Mouse (Mus musculus): ENCODE results near the gene Kcnj14. TPM values are rescaled to one million over a fixed set of nuclear protein-coding genes. Genes with fewer than 3 reads are reported as not detected.

The Kcnj14 gene
- total and polyA plus RNA-seq, 3 experiments, result 0.39 to 1.3 TPM; not detected in 1

DNA sequence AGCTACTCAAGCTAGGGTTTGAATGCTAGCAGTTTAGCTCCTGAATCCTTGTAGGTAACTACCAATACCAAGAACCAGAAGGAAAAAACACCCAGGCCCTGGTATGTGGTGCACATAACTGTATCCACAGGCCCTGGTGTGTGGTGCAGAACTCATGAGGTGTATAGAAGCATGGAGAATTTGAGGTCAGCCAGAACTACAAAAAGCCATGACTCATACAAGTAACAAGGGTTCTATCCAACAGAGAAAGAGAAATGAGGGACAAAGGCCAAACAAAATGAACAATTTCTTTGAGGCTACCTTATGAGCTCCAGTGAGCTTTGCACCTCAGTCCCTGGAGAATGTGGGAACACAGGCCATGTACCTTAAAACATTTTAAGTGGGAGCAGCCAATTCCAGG is 3.7 kb downstream of the Kcnj14 start:
- DNase-seq (ENCODE audit: low read depth, low spot score), result no peak
- peaks cover 0 to 4% of the 10 kb centered on the region in 2 experiments; a peak in 2 of 4 replicates for H3K36me3 ChIP-seq (ENCODE audit: control insufficient read depth in 1 of 2, insufficient read depth in 2 of 2, low read length in 2 of 2)

DNA sequence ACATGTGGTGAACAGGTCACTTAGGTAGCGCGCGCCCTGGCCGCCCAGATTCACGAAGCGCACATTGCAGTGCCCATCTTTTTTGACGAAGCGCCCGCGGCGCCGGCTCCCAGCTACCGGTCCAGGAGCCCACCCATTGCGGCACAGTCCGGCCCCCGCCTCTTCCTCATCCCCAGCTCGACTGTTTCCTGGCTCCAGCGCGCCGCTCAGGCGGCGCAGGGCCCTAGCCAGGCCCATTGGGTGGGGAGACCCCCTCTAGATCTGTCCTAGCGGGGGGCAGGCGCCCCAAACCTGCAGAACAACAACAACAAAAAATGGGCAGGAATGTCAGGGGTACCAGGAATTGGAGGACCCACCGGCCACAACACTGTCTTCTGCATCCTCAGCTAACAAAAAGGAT is 4.7 kb downstream of the Kcnj14 start:
- Histone ChIP-seq H3K9me3 (replicated peaks; ENCODE audit: insufficient read depth, low read length) (no peaks in the 10 kb centered on the region), H3K9ac (ENCODE audit: control insufficient read depth, low read depth, low read length, poor library complexity, severe bottlenecking) (no peak overlapping the region), H3K27me3 (ENCODE audit: control insufficient read depth in 1 of 2, insufficient read depth in 2 of 2, low read length in 2 of 2) (no peaks in the 10 kb centered on the region), H3K79me2 (ENCODE audit: control insufficient read depth, insufficient read depth, low read length, poor library complexity) (no peaks in the 10 kb centered on the region), H3K36me3 (ENCODE audit: control insufficient read depth in 1 of 2, insufficient read depth in 2 of 2, low read length in 2 of 2) (no peaks in the 10 kb centered on the region; a peak in 1 of 4 replicates), H3K4me3 (ENCODE audit: control insufficient read depth in 1 of 2, insufficient read depth in 1 of 2, low read depth in 2 of 2, low read length in 2 of 2) (no peak overlapping the region), H3K27ac (ENCODE audit: control insufficient read depth, low read depth, low read length) (no peak overlapping the region), H3K4me1 (ENCODE audit: control insufficient read depth in 1 of 2, insufficient read depth in 2 of 2, low read length in 2 of 2) (peaks cover 0 to 3% of the 10 kb centered on the region in 2 experiments; a peak in 1 of 4 replicates)
- no peak for TF ChIP-seq JUND (IDR thresholded peaks at IDR 0.05; ENCODE audit: low read depth, low read length)
- DNase-seq (ENCODE audit: low read depth, low spot score), result no peak

More for the DNA sequence above, 3.7 kb downstream of the Kcnj14 start:
- H3K27me3 ChIP-seq (ENCODE audit: control insufficient read depth in 1 of 2, insufficient read depth in 2 of 2, low read length in 2 of 2), result no peaks in the 10 kb centered on the region
- TF ChIP-seq RAD21 (IDR thresholded peaks at IDR 0.05; ENCODE audit: low read depth, low read length) (no peak), POLR2A (IDR thresholded peaks at IDR 0.05; ENCODE audit: control insufficient read depth in 1 of 2, insufficient read depth in 1 of 2, low read depth in 1 of 2, low read length in 2 of 2, poor library complexity in 1 of 2) (no peak), MEF2A (IDR thresholded peaks at IDR 0.05; ENCODE audit: extremely low read depth, insufficient replicate concordance, low read depth, low read length, poor library complexity, severe bottlenecking) (no peak), ETS1 (IDR thresholded peaks at IDR 0.05; ENCODE audit: low read depth, low read length) (no peak), MYB (IDR thresholded peaks at IDR 0.05; ENCODE audit: low read depth, low read length) (no peak), HCFC1 (IDR thresholded peaks at IDR 0.05; ENCODE audit: low read depth, low read length) (no peak), MAZ (IDR thresholded peaks at IDR 0.05; ENCODE audit: low read depth, low read length) (no peak), MAX (IDR thresholded peaks at IDR 0.05; ENCODE audit: low read length) (no peak), JUND (IDR thresholded peaks at IDR 0.05; ENCODE audit: low read depth, low read length) (no peak), ZC3H11A (IDR thresholded peaks at IDR 0.05; ENCODE audit: low read depth, low read length) (no peak)
- no peak overlapping the region for H3K9ac ChIP-seq (ENCODE audit: control insufficient read depth, low read depth, low read length, poor library complexity, severe bottlenecking)
- H3K4me3 ChIP-seq (ENCODE audit: control insufficient read depth in 1 of 2, insufficient read depth in 1 of 2, low read depth in 2 of 2, low read length in 2 of 2), result no peak overlapping the region
- no peaks in the 10 kb centered on the region for H3K79me2 ChIP-seq (ENCODE audit: control insufficient read depth, insufficient read depth, low read length, poor library complexity)
- no peaks in the 10 kb centered on the region for H3K4me1 ChIP-seq (ENCODE audit: control insufficient read depth in 1 of 2, insufficient read depth in 2 of 2, low read length in 2 of 2)
- H3K9me3 ChIP-seq (replicated peaks; ENCODE audit: insufficient read depth, low read length), result no peaks in the 10 kb centered on the region
- H3K27ac ChIP-seq (ENCODE audit: control insufficient read depth, low read depth, low read length), result no peak overlapping the region

DNA sequence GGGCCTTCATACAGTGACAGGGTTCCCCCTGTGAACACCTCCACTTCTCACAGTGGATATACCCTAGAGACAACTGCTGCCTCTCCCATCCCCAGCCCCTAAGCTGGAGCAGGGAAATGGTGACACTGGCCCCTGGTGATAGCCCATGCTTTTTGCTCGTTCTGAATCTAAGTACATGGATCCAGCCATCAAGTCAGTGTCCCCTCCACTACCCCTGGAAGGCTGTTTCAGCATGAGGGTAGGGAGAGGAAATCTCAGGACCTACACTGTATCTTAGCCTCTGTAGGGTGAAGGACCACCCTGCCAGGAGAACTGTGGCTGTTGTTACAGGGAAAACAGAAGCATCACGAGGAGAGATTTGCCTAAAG is 8.6 kb downstream of the Kcnj14 start:
- Histone ChIP-seq H3K9me3 (replicated peaks; ENCODE audit: insufficient read depth, low read length) (no peaks in the 10 kb centered on the region), H3K4me1 (ENCODE audit: control insufficient read depth in 1 of 2, insufficient read depth in 2 of 2, low read length in 2 of 2) (peaks cover 11 to 22% of the 10 kb centered on the region in 2 experiments), H3K79me2 (ENCODE audit: control insufficient read depth, insufficient read depth, low read length, poor library complexity) (peaks cover 12% of the 10 kb centered on the region), H3K27me3 (ENCODE audit: control insufficient read depth in 1 of 2, insufficient read depth in 2 of 2, low read length in 2 of 2) (no peaks in the 10 kb centered on the region), H3K27ac (ENCODE audit: control insufficient read depth, low read depth, low read length) (no peak overlapping the region), H3K4me3 (ENCODE audit: control insufficient read depth in 1 of 2, insufficient read depth in 1 of 2, low read depth in 2 of 2, low read length in 2 of 2) (no peak overlapping the region), H3K36me3 (ENCODE audit: control insufficient read depth in 1 of 2, insufficient read depth in 2 of 2, low read length in 2 of 2) (peaks cover 2 to 13% of the 10 kb centered on the region in 2 experiments; a peak in 3 of 4 replicates), H3K9ac (ENCODE audit: control insufficient read depth, low read depth, low read length, poor library complexity, severe bottlenecking) (no peak overlapping the region)
- no peak for DNase-seq (ENCODE audit: low read depth, low spot score)
- TF ChIP-seq POLR2A (IDR thresholded peaks at IDR 0.05; ENCODE audit: control insufficient read depth in 1 of 2, insufficient read depth in 1 of 2, low read depth in 1 of 2, low read length in 2 of 2, poor library complexity in 1 of 2) (no peak), BHLHE40 (IDR thresholded peaks at IDR 0.05; ENCODE audit: borderline replicate concordance, low read depth, low read length) (no peak), ETS1 (IDR thresholded peaks at IDR 0.05; ENCODE audit: low read depth, low read length) (no peak), USF2 (IDR thresholded peaks at IDR 0.05; ENCODE audit: borderline replicate concordance in 1 of 2, insufficient read depth in 1 of 2, low read depth in 1 of 2, low read length in 2 of 2) (no peak)
